Mouse (Mus musculus) hematopoietic stem cell, adult 5-6 weeks (primary cell): ENCODE data around the gene Foxe1. TPM values are rescaled to one million over a fixed set of nuclear protein-coding genes. Genes with fewer than 3 reads are reported as not detected.
A peak's percentile ranks its signal among the peaks of the same experiment; 100 is the strongest.

Experiments
- ATAC-seq, 2 experiments: fragments of 125-278 bp in 1 of 2; replicated peaks in 1 of 2; 2 replicates each; pipeline ENCODE4 v1.8.0; 2016 to 2017; ENCODE audit warnings: inconsistent platforms in 2 of 2, mild to moderate bottlenecking in 2 of 2, moderate number of reproducible peaks in 2 of 2, low read depth in 1 of 2, moderate TSS enrichment in 1 of 2; ENCODE audit not compliant: low FRiP score in 2 of 2, poor library complexity in 2 of 2, severe bottlenecking in 2 of 2, insufficient read depth in 1 of 2, low TSS enrichment in 1 of 2
- total RNA-seq: library from RNA; stranded (forward); fragments of 172-1452, 232-1000 nt; gene quantifications from 2 replicates; pipeline ENCODE4 v1.2.3, GENCODE M21; 2017

The Foxe1 gene
- total RNA-seq, 1 experiment from 2014 or later: not detected

DNA sequence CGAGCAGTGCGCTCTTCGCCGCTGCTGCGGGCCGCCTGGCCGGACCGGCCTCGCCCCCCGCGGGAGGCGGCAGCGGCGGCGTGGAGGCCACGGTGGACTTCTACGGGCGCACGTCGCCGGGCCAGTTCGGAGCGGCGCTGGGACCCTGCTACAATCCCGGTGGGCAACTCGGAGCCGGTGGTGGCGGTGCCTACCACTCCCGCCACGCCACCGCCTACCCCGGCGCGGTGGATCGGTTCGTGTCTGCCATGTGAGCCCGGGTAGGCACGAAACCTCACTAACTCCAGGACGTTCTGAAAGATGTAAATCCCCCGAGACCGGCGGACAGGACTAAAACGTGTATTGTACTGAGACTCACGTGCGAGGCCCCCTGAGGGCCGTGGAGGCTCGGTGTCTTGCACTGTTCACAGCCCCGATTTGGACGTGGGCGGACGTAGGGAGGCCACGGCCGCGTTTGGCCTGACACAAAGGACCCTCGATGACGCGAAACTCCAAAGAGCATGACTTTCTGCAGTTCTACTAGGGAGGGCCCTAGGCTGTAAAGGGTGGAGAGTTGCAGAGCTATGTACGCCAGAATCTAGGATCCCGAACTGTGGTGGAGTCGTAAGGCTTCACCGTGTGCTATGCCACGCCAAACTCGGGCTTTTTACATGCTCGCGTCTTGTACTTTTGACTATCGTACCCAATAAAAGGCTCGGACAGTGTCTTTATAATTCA, 1.8 kb downstream of the Foxe1 start:
- no peak for ATAC-seq

DNA sequence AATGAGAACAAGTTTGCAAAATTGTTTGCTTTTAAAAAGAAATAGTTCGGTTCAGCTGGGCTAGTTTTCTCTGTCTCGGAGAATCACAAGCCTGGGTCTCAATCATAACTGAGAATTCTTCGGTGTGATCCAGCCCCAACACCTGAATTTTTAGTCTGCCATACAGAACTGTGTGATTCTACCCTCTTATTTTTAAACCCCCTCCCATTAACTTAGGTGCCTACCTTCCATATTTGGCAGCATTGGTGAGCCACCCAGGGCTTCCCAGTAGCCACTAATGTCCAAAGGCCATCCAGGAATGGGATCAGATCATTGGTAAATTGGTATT, 2.3 kb downstream of the Foxe1 start:
- no peak for ATAC-seq

DNA sequence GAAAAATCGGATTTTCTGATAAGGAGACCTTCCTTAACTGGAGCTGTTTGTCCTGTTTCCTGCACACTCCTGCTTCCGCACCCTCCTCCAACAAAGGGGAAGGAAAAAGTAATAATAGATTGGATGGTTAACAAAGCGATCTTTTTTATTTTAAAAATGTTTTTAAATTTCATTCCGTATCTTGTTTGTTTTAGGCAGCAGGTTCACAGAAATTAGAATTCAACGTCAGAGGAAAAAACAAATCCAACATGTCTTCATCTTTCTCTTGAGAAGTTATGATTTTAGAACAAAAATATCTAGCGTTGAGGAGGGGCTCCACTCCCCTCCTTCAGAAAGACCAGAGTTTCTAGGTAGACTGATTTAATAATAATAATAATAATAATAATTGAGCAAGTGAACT, 2.8 kb downstream of the Foxe1 start:
- no peak for ATAC-seq

DNA sequence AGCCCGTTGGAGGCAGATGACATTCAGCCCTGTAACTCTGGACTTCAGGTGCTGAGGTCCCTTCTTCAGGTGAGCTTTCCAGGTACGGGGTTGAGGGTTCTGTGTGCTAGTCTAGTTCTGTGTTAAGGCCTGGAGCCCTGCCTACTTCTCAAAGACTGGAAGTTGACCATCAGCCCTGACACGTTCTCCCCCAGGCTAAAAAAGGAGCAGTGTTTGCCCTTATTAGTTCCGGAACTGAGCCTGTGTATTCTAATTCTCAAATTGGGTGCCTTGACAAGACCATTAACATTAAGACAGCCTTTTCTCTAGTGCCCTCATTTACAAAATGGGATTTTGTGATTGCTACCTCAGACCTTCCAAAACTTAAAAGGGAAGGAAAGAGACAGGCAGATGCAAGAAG, 3.7 kb downstream of the Foxe1 start:
- ATAC-seq: no peak

DNA sequence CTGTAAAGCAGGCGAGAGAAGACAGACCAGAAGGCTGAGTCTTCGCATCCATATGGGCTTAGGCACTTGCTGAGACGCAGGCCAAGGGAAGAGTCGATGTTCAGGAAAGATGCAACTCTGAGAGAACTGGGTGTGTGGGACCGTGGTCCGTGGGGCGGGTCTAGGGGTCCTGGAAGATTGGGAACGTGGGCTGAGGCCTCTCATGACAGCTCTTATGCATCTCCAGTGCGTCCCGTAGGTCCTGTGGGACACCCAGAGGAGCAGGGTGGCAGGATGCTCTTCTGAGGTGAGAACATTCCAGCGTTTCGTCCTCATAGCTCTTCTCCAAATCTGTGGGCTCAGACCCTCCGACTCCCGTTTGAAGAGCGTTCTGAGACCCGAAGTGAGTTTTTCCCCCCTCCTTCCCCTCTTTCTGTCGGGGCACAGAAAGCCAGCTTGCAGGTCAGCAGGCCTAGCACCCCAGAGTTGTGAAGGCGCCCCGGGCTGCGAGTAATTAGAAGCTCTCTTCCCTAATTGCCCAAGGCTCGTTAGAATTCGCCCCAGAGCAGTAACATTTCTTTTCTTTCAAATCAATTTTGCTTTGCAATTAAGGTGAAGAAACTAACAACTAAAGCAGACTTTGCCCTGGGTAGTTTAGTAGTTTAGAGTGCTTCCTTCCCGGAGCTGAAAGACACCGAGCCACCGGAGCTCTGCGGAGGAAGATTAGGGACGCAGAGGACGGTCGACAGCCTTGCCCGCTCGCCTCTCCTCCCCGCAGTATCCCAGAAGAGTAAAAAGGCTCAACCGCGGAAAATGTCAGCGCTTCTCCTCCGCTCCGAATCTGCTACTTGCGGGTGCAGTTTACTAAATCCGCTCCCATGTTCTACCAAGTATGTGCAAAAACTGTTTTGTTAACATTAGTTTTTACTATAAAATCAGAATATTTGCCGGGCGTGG, 4.4 kb downstream of the Foxe1 start:
- no peak for ATAC-seq

DNA sequence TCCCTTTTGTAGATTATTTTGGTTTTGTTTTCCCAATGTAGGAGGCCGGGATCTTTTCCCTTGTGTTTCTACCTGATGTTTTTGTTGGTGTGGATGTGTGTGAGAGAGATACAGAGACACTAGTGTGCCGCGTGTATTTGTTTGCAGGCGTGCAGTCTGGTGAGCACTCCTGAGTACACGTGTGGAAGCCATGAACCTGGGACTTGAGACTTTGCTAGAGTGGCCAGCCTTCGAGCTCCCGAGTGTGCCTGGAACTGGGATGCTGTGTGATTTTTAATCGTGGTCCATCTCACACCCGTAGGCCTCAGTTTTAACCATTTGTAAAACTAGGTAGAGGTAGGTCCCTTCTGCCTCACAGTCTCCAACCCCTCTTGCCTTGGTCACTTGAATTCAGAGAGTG, 5.5 kb downstream of the Foxe1 start:
- no peak for ATAC-seq

DNA sequence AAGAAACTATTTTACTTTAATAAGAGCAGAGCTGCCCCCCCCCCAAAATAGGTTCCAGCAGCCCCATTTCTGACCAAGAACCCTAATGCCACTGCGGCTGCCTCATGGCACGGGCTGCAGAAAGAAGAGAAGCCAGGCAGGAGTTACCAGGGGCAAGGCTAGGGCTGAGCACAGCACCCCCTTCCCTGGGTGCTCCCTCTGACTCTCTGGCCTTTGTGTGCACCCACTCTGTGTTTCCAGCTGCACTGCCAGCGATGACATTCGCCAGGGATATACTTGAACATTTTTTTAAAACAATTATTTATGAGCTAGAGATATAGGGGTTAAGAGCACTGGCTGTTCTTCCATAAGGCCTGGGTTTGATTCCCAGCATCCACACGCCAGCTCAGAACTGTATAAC, 6.1 kb downstream of the Foxe1 start:
- ATAC-seq: no peak

DNA sequence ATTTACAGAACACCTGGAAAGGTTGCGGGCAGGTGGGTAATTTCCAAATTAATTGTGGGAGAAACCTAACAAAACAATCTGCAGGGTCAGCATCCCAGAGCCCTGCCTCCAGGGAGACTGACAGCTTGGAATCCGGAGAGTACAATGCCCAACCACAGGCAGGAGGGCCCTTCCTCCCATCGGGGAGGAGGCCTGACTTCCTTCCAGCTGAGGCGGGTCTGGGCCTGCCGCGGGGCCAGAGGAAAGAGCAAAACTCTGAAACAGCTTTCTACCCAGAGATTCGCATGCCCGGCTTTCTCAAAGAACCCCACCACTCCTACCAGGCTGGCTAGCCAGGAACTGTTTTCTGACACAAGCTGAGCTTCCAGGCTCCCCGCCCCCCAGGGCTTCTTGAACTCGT, 9.6 kb downstream of the Foxe1 start:
- 0 out of 4 replicates have a peak, but pooled peaks of 1 of the 2 experiments have one; percentile 17 for ATAC-seq

DNA sequence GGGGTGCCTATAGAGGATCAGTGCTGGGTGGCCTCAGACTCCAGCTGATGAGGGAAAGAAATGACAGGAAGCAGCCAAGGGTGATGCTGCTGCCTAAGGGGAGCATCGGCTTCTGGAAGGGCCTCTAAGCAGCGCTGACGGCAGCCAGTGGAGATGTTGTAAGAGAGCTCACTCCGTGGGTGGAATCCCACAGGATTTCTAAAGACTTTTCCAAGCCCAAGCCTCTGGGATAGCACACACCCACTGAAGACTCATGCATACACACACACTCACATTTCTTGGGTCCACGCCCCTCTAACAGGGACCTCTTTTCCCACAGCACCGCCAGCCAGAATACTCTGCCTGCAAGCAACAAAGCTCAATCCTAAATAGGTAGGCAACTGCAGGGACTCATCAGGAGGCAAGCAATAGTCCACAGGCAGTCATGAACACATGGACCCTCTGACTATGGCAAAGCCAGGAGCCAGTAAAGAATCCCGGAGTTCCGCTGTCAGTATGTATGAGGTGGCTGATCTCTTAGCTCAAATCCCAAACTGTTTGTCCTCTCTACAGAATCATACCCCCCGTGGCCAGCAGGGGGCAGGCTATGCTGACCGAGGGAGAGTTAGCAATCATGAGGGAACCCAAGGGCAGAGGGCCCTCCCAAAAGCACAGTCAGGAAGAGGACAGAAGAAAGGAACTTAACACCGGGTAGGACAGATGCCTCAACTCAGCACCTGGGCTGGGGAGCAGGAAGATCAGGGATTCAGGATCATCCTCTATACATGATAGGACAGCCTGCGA, 13.1 kb downstream of the Foxe1 start:
- peak; percentile 46 to 68; a peak in 2 of 4 replicates for ATAC-seq

DNA sequence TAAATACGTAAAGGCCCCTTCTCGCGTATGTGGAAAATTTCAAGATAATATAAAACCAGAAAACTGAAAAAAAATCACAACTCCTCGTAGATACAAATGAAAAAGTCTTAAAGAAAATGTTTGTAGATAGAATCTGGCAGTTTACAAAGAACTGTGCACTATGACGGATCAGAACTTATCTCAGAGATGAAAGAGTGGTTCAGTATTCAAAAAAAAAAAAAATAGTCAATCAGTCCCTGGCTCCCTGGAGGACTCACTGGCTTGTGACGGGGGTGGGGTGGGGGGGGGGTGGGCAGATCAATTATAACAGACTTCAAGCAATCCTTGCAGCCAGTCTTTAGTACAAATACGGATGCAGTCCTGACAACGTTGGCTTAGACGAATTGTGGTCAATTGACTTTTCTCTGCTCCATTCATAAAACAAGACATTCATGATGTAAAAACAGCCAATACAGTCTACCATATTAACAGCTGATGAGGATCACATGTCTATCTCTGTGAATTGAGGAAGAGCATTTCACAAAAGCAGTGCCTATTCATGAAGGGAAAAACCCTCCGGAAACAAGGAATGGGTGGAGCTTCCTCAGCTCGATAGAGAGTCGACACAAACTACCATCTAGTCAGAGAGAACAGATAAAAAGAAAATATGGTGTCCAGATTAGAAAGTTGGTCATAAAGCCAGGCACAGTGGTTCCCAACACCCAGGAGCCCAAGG, 16.3 kb downstream of the Foxe1 start:
- ATAC-seq: peak in 1 of 2 experiments; percentile 31; a peak in 1 of 4 replicates

DNA sequence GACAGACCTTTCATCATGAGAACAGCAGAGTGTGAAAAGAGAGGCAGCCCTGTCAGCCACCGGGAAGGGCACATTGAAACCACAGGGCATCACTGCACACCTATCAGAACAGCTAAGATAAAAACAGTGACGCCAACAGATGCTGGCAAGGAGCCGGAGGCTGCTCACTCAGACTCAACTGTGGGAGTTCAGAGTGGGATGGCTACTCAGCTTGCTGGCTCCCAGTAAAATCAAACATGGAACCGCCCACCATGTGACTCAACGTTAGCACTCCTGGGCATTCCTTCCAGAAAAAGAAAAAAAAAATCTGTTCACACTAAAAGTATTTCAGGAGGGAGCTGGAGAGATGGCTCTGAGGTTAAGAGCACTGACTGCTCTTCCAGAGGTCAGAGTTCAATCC, 17.8 kb downstream of the Foxe1 start:
- ATAC-seq: no peak

DNA sequence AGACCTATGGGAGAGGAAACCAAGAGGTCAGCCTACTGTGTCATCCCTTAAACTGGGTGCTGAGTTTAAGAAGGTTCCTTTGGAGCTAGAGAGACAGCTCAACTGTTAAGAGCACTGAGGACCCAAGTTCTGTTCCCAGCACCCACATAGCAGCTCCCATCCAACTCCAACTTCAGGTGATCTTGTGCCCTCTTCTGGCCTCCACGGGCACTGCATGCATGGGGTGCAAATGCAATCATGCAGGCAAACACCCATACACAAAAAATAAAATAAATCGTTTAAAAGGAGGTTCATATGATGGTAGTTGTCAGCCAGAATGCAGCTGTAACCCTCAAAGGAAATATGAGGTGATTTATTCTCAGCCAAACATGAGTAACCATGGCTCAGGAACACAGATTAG, 21.0 kb downstream of the Foxe1 start:
- ATAC-seq: no peak

DNA sequence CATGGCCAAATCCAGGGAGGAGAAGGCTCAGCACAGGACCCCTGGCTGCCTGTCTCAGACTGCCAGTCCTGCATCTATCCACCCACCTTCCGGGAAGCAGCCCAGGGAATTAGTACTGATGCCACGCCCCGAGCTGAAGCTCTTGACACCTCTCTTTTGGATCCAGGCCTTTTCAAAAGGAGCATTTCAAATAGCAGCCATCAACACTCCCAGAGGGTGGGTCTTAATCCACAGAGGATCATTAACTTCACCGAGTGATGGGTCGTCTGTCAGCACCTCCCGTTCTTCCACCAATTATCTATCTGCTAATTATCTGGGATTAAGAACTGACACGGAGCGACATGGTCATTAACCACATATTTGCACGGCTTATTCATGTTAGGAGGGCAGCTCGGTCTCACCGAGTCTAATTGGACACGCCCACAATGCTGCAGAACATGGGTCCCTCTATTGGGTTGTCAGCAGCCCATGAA, 24.1 kb downstream of the Foxe1 start:
- ATAC-seq: no peak

DNA sequence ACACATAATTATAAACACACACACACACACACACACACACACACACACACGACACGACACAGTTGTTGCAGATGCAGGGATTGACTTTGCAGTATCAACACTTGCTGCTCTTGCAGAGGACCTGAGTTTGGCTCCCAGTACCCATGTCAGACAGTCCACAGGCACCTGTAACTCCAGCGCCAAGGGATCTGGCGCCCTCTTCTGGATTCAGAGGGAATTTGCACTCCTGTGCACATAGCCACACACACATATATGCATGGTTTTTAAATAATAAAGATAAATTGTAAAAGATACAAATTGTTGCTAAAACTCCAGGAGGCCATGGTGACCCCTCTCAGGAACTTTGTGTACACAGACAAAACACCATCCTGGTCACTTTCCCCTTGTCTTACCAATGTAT, 25.7 kb downstream of the Foxe1 start:
- ATAC-seq: no peak

DNA sequence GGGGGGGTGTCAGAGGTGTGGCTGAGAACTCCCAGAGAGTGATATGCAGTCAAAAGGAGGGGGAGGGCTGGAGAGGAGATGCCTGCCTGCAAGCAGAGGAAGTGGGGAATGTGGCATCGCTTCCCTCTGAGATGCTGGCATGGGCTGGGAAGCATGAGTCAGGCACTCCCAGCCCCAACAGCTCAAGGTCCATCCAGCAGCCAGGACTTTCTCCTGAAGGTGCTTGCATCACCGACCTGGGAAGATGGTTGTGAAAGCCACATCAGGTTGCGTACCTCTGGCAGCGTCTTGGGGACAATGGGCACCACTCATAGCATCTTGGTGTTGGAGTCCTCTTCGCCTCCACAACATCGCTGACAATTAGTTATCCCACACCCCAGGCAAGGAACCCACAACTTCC, 27.0 kb downstream of the Foxe1 start:
- no peak for ATAC-seq

DNA sequence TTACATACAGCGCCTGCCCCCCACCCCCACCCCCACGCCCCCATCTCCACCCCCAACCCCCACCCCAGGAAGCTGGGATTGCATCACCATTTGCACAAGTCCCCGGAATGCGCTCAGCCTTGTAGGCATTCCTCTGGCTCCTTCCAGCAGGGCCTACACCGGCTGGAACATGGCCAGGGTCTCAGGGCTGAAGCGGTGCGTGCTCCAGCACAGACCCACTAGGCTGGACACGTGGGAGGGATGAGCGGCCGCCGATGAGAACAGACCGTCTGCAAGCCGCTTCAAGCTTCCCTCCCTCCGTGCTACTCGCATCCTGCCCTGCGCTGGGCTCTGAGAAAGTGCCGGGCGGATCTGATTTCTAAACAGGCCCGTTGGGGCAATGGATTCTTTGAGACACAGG, 27.6 kb downstream of the Foxe1 start:
- peak in 1 of 2 experiments; percentile 34; a peak in 1 of 4 replicates for ATAC-seq

DNA sequence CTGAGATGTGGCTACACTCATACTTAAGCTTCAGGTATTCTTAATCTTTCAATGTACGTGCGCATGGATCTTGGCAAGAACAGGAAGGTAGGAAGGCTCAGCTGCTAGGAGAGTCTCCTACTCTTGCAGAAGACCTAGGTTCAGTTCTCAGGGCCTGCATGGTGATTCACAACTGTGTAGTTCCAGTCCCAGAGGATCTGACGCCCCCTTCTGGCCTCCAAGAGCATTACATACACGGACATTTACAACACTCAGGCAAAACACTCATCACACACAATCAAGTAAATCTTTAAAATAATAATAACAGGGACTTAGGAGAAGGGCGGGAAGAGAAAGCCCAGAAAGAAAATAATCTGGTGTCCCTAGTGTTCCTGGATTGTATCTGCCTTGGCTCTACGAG, 31.0 kb downstream of the Foxe1 start:
- peak; percentile 44 to 56; a peak in 1 of 4 replicates for ATAC-seq
